Mouse (Mus musculus) forebrain, embryonic 13.5 days (tissue): Measurements from ENCODE around the gene Zfp830. TPM values are rescaled to one million over a fixed set of nuclear protein-coding genes. Genes with fewer than 3 reads are reported as not detected.

Experiments used
- ATAC-seq: fragments of 200-750 bp; cut with Nextera tagmentation; 2 replicates; pipeline ENCODE4 v1.8.0; 2017
- H3K27ac ChIP-seq: fragments of 300-500 bp; sonication (generic); 2 replicates; pipeline ENCODE4 v1.5.1; 2015; ENCODE audit warnings: inconsistent platforms, mild to moderate bottlenecking, moderate library complexity
- H3K27me3 ChIP-seq: fragments of 300-500 bp; sonication (generic); 2 replicates; pipeline ENCODE4 v1.6.1; 2015; ENCODE audit warnings: mild to moderate bottlenecking, inconsistent platforms
- H3K36me3 ChIP-seq: fragments of 300-500 bp; sonication (generic); 2 replicates; pipeline ENCODE4 v1.6.1; 2015; ENCODE audit warnings: mild to moderate bottlenecking, inconsistent platforms; ENCODE audit not compliant: poor library complexity, severe bottlenecking
- H3K4me1 ChIP-seq: fragments of 300-500 bp; sonication (generic); 2 replicates; pipeline ENCODE4 v1.6.1; 2015; ENCODE audit warnings: inconsistent platforms
- H3K4me2 ChIP-seq: fragments of 300-500 bp; sonication (generic); 2 replicates; pipeline ENCODE4 v1.6.1; 2015; ENCODE audit warnings: inconsistent platforms, mild to moderate bottlenecking, moderate library complexity
- H3K4me3 ChIP-seq: fragments of 300-500 bp; sonication (generic); 2 replicates; pipeline ENCODE4 v1.5.1; 2015; ENCODE audit warnings: mild to moderate bottlenecking, inconsistent platforms
- H3K9ac ChIP-seq: fragments of 300-500 bp; sonication (generic); 2 replicates; pipeline ENCODE4 v1.6.1; 2015; ENCODE audit warnings: mild to moderate bottlenecking, inconsistent platforms
- H3K9me3 ChIP-seq: fragments of 300-500 bp; sonication (generic); replicated peaks from 2 replicates; pipeline ENCODE4 v1.6.1; 2016; ENCODE audit warnings: inconsistent platforms
- WGBS: fragments of 180-500 bp; shearing (Covaris S2); methylation state at CpG from one replicate; pipeline ENCODE4 v1.1.7; 2015; 5-methylcytosine and 5-hydroxymethylcytosine counted together
- polyA plus RNA-seq: library from polyadenylated mRNA; unstranded; fragments of >200 nt; fragmentation: Nextera tagmentation; extraction: Ambion mirVana; gene quantifications from 2 replicates; pipeline ENCODE4 v1.2.1, GENCODE M21; 2015

The Zfp830 gene
- polyA plus RNA-seq: 34.8 and 38.1 TPM in 2 replicates

GRCm38 (mm10) chr11:82763742-82764437, at the start of gene Zfp830, which contains the start of gene Cct6b:
TSS of gene Zfp830 (plus strand) at chr11:82764345.
TSS of gene Cct6b (minus strand) at chr11:82764321.
- peak within 1 kb of the TSS; percentile 84 for H3K4me3 ChIP-seq
- H3K4me2 ChIP-seq: peak within 1 kb of the TSS; percentile 99
- ATAC-seq: peak; percentile 100
- no peaks in the 10 kb centered on the region for H3K9me3 ChIP-seq
- H3K27me3 ChIP-seq: no peaks in the 10 kb centered on the region
- peak within 1 kb of the TSS; percentile 92 for H3K27ac ChIP-seq
- under 1% methylated on average over 44 of the region's 44 CpGs for WGBS
- peaks cover 6% of the 10 kb centered on the region for H3K36me3 ChIP-seq
- H3K9ac ChIP-seq: peak within 1 kb of the TSS; percentile 82
- peaks cover 29% of the 10 kb centered on the region for H3K4me1 ChIP-seq

- H3K36me3 ChIP-seq: no peaks in the 10 kb centered on the region
- H3K27ac ChIP-seq: no peak overlapping the region
- no peak for ATAC-seq
- H3K27me3 ChIP-seq: no peaks in the 10 kb centered on the region
- no peak overlapping the region for H3K4me3 ChIP-seq
- no peak overlapping the region for H3K9ac ChIP-seq
- H3K4me1 ChIP-seq: no peaks in the 10 kb centered on the region
- H3K9me3 ChIP-seq: no peaks in the 10 kb centered on the region
- 85% methylated on average over 12 of the region's 12 CpGs for WGBS
- H3K4me2 ChIP-seq: no peak overlapping the region
These were observed 44.9 kb upstream of the Zfp830 start for GRCm38 (mm10) chr11:82719294-82719693.

- H3K27me3 ChIP-seq: no peaks in the 10 kb centered on the region
- no peak overlapping the region for H3K4me3 ChIP-seq
- no peak overlapping the region for H3K4me2 ChIP-seq
- no peaks in the 10 kb centered on the region for H3K4me1 ChIP-seq
- no peak overlapping the region for H3K9ac ChIP-seq
- 98% methylated on average over 2 of the region's 2 CpGs for WGBS
- no peak overlapping the region for H3K27ac ChIP-seq
- no peaks in the 10 kb centered on the region for H3K36me3 ChIP-seq
- no peaks in the 10 kb centered on the region for H3K9me3 ChIP-seq
- ATAC-seq: no peak
These were observed 37.3 kb upstream of the Zfp830 start for GRCm38 (mm10) chr11:82726862-82727261.

- no peak overlapping the region for H3K4me2 ChIP-seq
- ATAC-seq: no peak
- H3K4me3 ChIP-seq: no peak overlapping the region
- H3K27ac ChIP-seq: no peak overlapping the region
- no peak overlapping the region for H3K9ac ChIP-seq
- H3K36me3 ChIP-seq: no peaks in the 10 kb centered on the region
- no peaks in the 10 kb centered on the region for H3K4me1 ChIP-seq
- no peaks in the 10 kb centered on the region for H3K9me3 ChIP-seq
- H3K27me3 ChIP-seq: no peaks in the 10 kb centered on the region
These were observed 29.9 kb upstream of the Zfp830 start for GRCm38 (mm10) chr11:82734227-82734626.

GRCm38 (mm10) chr11:82739006-82739405, 25.1 kb upstream of the Zfp830 start:
- Histone ChIP-seq H3K36me3 (no peaks in the 10 kb centered on the region), H3K27me3 (no peaks in the 10 kb centered on the region), H3K9ac (no peak overlapping the region), H3K9me3 (no peaks in the 10 kb centered on the region), H3K4me3 (no peak overlapping the region), H3K27ac (no peak overlapping the region), H3K4me2 (no peak overlapping the region), H3K4me1 (no peaks in the 10 kb centered on the region)
- ATAC-seq: no peak

GRCm38 (mm10) chr11:82746138-82746537, 18.0 kb upstream of the Zfp830 start:
- H3K36me3 ChIP-seq: no peaks in the 10 kb centered on the region
- no peak overlapping the region for H3K4me3 ChIP-seq
- H3K4me1 ChIP-seq: no peaks in the 10 kb centered on the region
- no peak overlapping the region for H3K27ac ChIP-seq
- no peak for ATAC-seq
- H3K9me3 ChIP-seq: peaks cover 4% of the 10 kb centered on the region; the same call in 1 of the 2 replicates
- H3K27me3 ChIP-seq: 0 out of 2 replicates have a peak, but pooled peaks cover 3% of the 10 kb centered on the region
- no peak overlapping the region for H3K9ac ChIP-seq
- WGBS: 31% methylated on average over 6 of the region's 6 CpGs
- no peak overlapping the region for H3K4me2 ChIP-seq

- 92% methylated on average over 8 of the region's 8 CpGs for WGBS
These were observed 17.2 kb upstream of the Zfp830 start for GRCm38 (mm10) chr11:82746857-82747366.

GRCm38 (mm10) chr11:82752349-82753115, 11.6 kb upstream of the Zfp830 start:
- no peaks in the 10 kb centered on the region for H3K36me3 ChIP-seq
- no peaks in the 10 kb centered on the region for H3K27me3 ChIP-seq
- no peak overlapping the region for H3K4me2 ChIP-seq
- no peak overlapping the region for H3K4me3 ChIP-seq
- H3K4me1 ChIP-seq: no peaks in the 10 kb centered on the region
- H3K27ac ChIP-seq: no peak overlapping the region
- no peak for ATAC-seq
- 70% methylated on average over 6 of the region's 6 CpGs for WGBS
- H3K9ac ChIP-seq: no peak overlapping the region
- H3K9me3 ChIP-seq: no peaks in the 10 kb centered on the region

More at GRCm38 (mm10) chr11:82746857-82747366, 17.2 kb upstream of the Zfp830 start:
- H3K4me1 ChIP-seq: no peaks in the 10 kb centered on the region
- H3K4me3 ChIP-seq: no peak overlapping the region
- no peak overlapping the region for H3K4me2 ChIP-seq
- no peak overlapping the region for H3K27ac ChIP-seq
- H3K9ac ChIP-seq: no peak overlapping the region
- H3K36me3 ChIP-seq: no peaks in the 10 kb centered on the region
- H3K27me3 ChIP-seq: 0 out of 2 replicates have a peak, but pooled peaks cover 3% of the 10 kb centered on the region
- ATAC-seq: no peak
- H3K9me3 ChIP-seq: peaks cover 4% of the 10 kb centered on the region; the same call in 1 of the 2 replicates

GRCm38 (mm10) chr11:82755919-82756318, 8.2 kb upstream of the Zfp830 start:
- 92% methylated on average over 1 of the region's 1 CpGs for WGBS
- H3K4me3 ChIP-seq: no peak overlapping the region
- H3K4me2 ChIP-seq: no peak overlapping the region
- H3K27me3 ChIP-seq: no peaks in the 10 kb centered on the region
- no peak overlapping the region for H3K27ac ChIP-seq
- ATAC-seq: no peak
- no peaks in the 10 kb centered on the region for H3K36me3 ChIP-seq
- H3K9ac ChIP-seq: no peak overlapping the region
- no peaks in the 10 kb centered on the region for H3K4me1 ChIP-seq
- no peaks in the 10 kb centered on the region for H3K9me3 ChIP-seq

- Histone ChIP-seq H3K4me2 (no peak overlapping the region), H3K9me3 (no peaks in the 10 kb centered on the region), H3K36me3 (no peaks in the 10 kb centered on the region), H3K4me1 (peaks cover 29% of the 10 kb centered on the region), H3K4me3 (no peak overlapping the region), H3K27ac (no peak overlapping the region), H3K9ac (no peak overlapping the region), H3K27me3 (no peaks in the 10 kb centered on the region)
- 88% methylated on average over 6 of the region's 6 CpGs for WGBS
- ATAC-seq: no peak
These were observed 1.8 kb upstream of the Zfp830 start for GRCm38 (mm10) chr11:82762286-82762829.

GRCm38 (mm10) chr11:82763261-82763660, 884 bp upstream of the Zfp830 start:
- H3K4me1 ChIP-seq: peaks cover 29% of the 10 kb centered on the region
- peak overlapping the region; percentile 99 for H3K4me2 ChIP-seq
- WGBS: 19% methylated on average over 4 of the region's 4 CpGs
- peaks cover under 1% of the 10 kb centered on the region; the same call in 1 of the 2 replicates for H3K36me3 ChIP-seq
- H3K27ac ChIP-seq: peak overlapping the region; percentile 92
- peak overlapping the region; percentile 77 for H3K9ac ChIP-seq
- H3K4me3 ChIP-seq: peak overlapping the region; percentile 84
- H3K9me3 ChIP-seq: no peaks in the 10 kb centered on the region
- no peak for ATAC-seq
- H3K27me3 ChIP-seq: no peaks in the 10 kb centered on the region

- WGBS: 1% methylated on average over 28 of the region's 28 CpGs
- peak; percentile 77 for ATAC-seq
These were observed 336 bp downstream of the Zfp830 start for GRCm38 (mm10) chr11:82764438-82764924.

More at GRCm38 (mm10) chr11:82764438-82764924, 336 bp downstream of the Zfp830 start:
- Histone ChIP-seq H3K4me1 (peaks cover 29% of the 10 kb centered on the region), H3K4me3 (peak overlapping the region; percentile 84), H3K36me3 (peaks cover 6% of the 10 kb centered on the region), H3K9ac (peak overlapping the region; percentile 82), H3K27me3 (no peaks in the 10 kb centered on the region), H3K4me2 (peak overlapping the region; percentile 99), H3K9me3 (no peaks in the 10 kb centered on the region), H3K27ac (peak overlapping the region; percentile 70)
